Mouse (Mus musculus): ENCODE measurements around the gene Nhlh1.

The Nhlh1 gene

GRCm38 (mm10) chr1:172053541-172054440 is 3.6 kb downstream of the Nhlh1 start:
- no peak for DNase-seq (ENCODE audit: low read depth)

- DNase-seq (ENCODE audit: low read depth), result no peak
Measured at GRCm38 (mm10) chr1:172052766-172053279, 4.5 kb downstream of the Nhlh1 start.

GRCm38 (mm10) chr1:172049131-172049782 is 8.1 kb downstream of the Nhlh1 start:
- no peak for DNase-seq (ENCODE audit: low read depth)

GRCm38 (mm10) chr1:172048241-172048734 is 9.1 kb downstream of the Nhlh1 start:
- DNase-seq (ENCODE audit: low read depth), result no peak

- DNase-seq (ENCODE audit: low read depth), result peak; percentile 61
Measured at GRCm38 (mm10) chr1:172046938-172047337, 10.4 kb downstream of the Nhlh1 start.

- no peak for DNase-seq (ENCODE audit: low read depth)
Measured at GRCm38 (mm10) chr1:172046410-172046809, 11.0 kb downstream of the Nhlh1 start.

- DNase-seq (ENCODE audit: low read depth), result no peak
Measured at GRCm38 (mm10) chr1:172029914-172030313, 27.5 kb downstream of the Nhlh1 start.

- DNase-seq (ENCODE audit: low read depth), result no peak
Measured at GRCm38 (mm10) chr1:172028394-172029275, 28.7 kb downstream of the Nhlh1 start, which contains the start of gene Vangl2. Gene Vangl2 (minus strand): TSS chr1:172028444.

- no peak for DNase-seq (ENCODE audit: low read depth)
Measured at GRCm38 (mm10) chr1:172027809-172028102, 29.6 kb downstream of the Nhlh1 start.

- peak; percentile 51 for DNase-seq (ENCODE audit: low read depth)
Measured at GRCm38 (mm10) chr1:172027010-172027808, 30.2 kb downstream of the Nhlh1 start.

GRCm38 (mm10) chr1:172026201-172026901 is 31.0 kb downstream of the Nhlh1 start:
- DNase-seq (ENCODE audit: low read depth), result no peak

- DNase-seq (ENCODE audit: low read depth), result no peak
Measured at GRCm38 (mm10) chr1:172025201-172025904, 32.0 kb downstream of the Nhlh1 start.

- DNase-seq (ENCODE audit: low read depth), result no peak
Measured at GRCm38 (mm10) chr1:172024140-172024895, 33.1 kb downstream of the Nhlh1 start.

- DNase-seq (ENCODE audit: low read depth), result no peak
Measured at GRCm38 (mm10) chr1:172019863-172020521, 37.4 kb downstream of the Nhlh1 start.

GRCm38 (mm10) chr1:172019339-172019738 is 38.0 kb downstream of the Nhlh1 start:
- no peak for DNase-seq (ENCODE audit: low read depth)

GRCm38 (mm10) chr1:172018336-172019311 is 38.7 kb downstream of the Nhlh1 start:
- no peak for DNase-seq (ENCODE audit: low read depth)

- DNase-seq (ENCODE audit: low read depth), result no peak
Measured at GRCm38 (mm10) chr1:172017517-172018070, 39.8 kb downstream of the Nhlh1 start.

All from c-Kit-positive CD71-positive TER-119-negative erythroid progenitor cells, embryonic 14.5 days (primary cell).